Comparison of ENCODE assay signal across 8 mouse cellular contexts in genomic region chr19:10709360-10710087, GRCm38 (mm10). TPM values are rescaled to one million over a fixed set of nuclear protein-coding genes. Genes with fewer than 3 reads are reported as not detected.
DNase-seq lines count a peak whose midpoint lies in the region; ATAC-seq lines count a peak whose summit lies in the region.

No protein-coding gene starts in this region.

- peak overlapping the region; percentile 39; the same call in 1 of the 2 replicates for H3K27ac ChIP-seq in intestine, embryonic 14.5 days (ENCODE audit: low read depth)

- WGBS in intestine, embryonic 14.5 days: 23% methylated on average over 8 of the region's 8 CpGs

- no peaks in the 10 kb centered on the region for H3K27me3 ChIP-seq in intestine, embryonic 14.5 days (replicated peaks; ENCODE audit: control insufficient read depth, insufficient read depth, low read length)

- no peaks in the 10 kb centered on the region for H3K9me3 ChIP-seq in intestine, embryonic 14.5 days (ENCODE audit: control insufficient read depth, low read length)

- intact Hi-C loops in left cerebral cortex, postnatal 10 days (cut with DNase I): loop anchor here (2.0 to 10.0 kb wide), 4 partner anchors 31 to 173 kb away; partner anchors contain the start of genes Pga5, Tmem109 and Tmem132a

- DNase-seq in adrenal gland, adult (ENCODE audit: inconsistent age in 2 of 2, low spot score in 1 of 2): peak; percentile 93 to 98
- DNase-seq in embryo, embryonic 10.5 days (ENCODE audit: low spot score): peak; percentile 92
- DNase-seq in gastrocnemius, postnatal 25 days: peak; percentile 91
- peak; percentile 98 for DNase-seq in intestine, embryonic 14.5 days (ENCODE audit: low spot score)
- DNase-seq in left cerebral cortex, postnatal 10 days (ENCODE audit: extremely low spot score in 1 of 2, low spot score in 2 of 2): peak; percentile 96 to 97
- peak; percentile 92 for DNase-seq in right cerebral cortex, postnatal 25 days
- peak; percentile 84 to 91 for DNase-seq in urinary bladder, postnatal 36 days (ENCODE audit: low spot score in 2 of 2)

- peaks cover 63% of the 10 kb centered on the region for H3K36me3 ChIP-seq in intestine, embryonic 14.5 days (ENCODE audit: control insufficient read depth, insufficient read depth, low read length)

- H3K4me2 ChIP-seq in intestine, embryonic 14.5 days (ENCODE audit: low read length): no peak overlapping the region

- H3K9ac ChIP-seq in intestine, embryonic 14.5 days (ENCODE audit: low read length): no peak overlapping the region

- no peaks in the 10 kb centered on the region; the same call in 1 of the 2 replicates for H3K4me1 ChIP-seq in intestine, embryonic 14.5 days (replicated peaks; ENCODE audit: control insufficient read depth, insufficient read depth, low read length)

- peak; percentile 65 for ATAC-seq in intestine, embryonic 14.5 days (replicated peaks; ENCODE audit: low FRiP score, low TSS enrichment, low read depth)
- ATAC-seq in megakaryocyte-erythroid progenitor cell, adult 5-6 weeks (replicated peaks; ENCODE audit: low FRiP score, low TSS enrichment, poor library complexity, severe bottlenecking): peak; percentile 88

- no peak overlapping the region for H3K4me3 ChIP-seq in intestine, embryonic 14.5 days (ENCODE audit: low read depth, low read length)

RNA-seq across cellular contexts. Expression of gene Vps37c, which starts 21.0 kb away (rescaled TPM):
- 10 to 100 TPM; 23.9 to 26.2 TPM for total RNA-seq in gastrocnemius, postnatal 25 days (2021)
- polyA plus RNA-seq in intestine, embryonic 14.5 days (2014; fragmentation: Nextera tagmentation; extraction: Ambion mirVana): 27.8 and 31.1 TPM in 2 replicates
- 10 to 100 TPM; 25.2 to 27.6 TPM for total RNA-seq in left cerebral cortex, postnatal 10 days (2021)
- 18.3 and 20.2 TPM in 2 replicates for total RNA-seq in megakaryocyte-erythroid progenitor cell, adult 5-6 weeks (2014; fragmentation: Nextera tagmentation)
- 6.9 and 7.8 TPM in 2 replicates for total RNA-seq in megakaryocyte-erythroid progenitor cell, adult 5-6 weeks (2017)

RNA-seq across cellular contexts. Expression of gene Cd5, which starts 29.3 kb away (rescaled TPM):
- under 1 TPM in 1 of 2 experiments, not detected in 1; 0.19 TPM for total RNA-seq in gastrocnemius, postnatal 25 days (2021)
- polyA plus RNA-seq in intestine, embryonic 14.5 days (2014; fragmentation: Nextera tagmentation; extraction: Ambion mirVana): 0.08 TPM in 1 of 2 replicates, not detected in the other
- total RNA-seq in left cerebral cortex, postnatal 10 days (2021): under 1 TPM in 1 of 2 experiments, not detected in 1; 0.30 TPM
- 3.2 and 3.7 TPM in 2 replicates for total RNA-seq in megakaryocyte-erythroid progenitor cell, adult 5-6 weeks (2014; fragmentation: Nextera tagmentation)
- not detected in 2 replicates for total RNA-seq in megakaryocyte-erythroid progenitor cell, adult 5-6 weeks (2017)

RNA-seq across cellular contexts. Expression of gene Pga5, which starts 31.7 kb away (rescaled TPM):
- total RNA-seq in gastrocnemius, postnatal 25 days (2021): not detected
- 0.34 TPM in 1 of 2 replicates, not detected in the other for polyA plus RNA-seq in intestine, embryonic 14.5 days (2014; fragmentation: Nextera tagmentation; extraction: Ambion mirVana)
- total RNA-seq in left cerebral cortex, postnatal 10 days (2021): not detected
- not detected in 2 replicates for total RNA-seq in megakaryocyte-erythroid progenitor cell, adult 5-6 weeks (2014; fragmentation: Nextera tagmentation)
- total RNA-seq in megakaryocyte-erythroid progenitor cell, adult 5-6 weeks (2017): not detected in 2 replicates
